Mouse (Mus musculus) T-helper 17 cell (primary cell): Measurements from ENCODE around the gene Polh.

ENCODE experiments used
- in situ Hi-C, 2 experiments: fragments of 300-600 bp; cut with MboI, MseI; formaldehyde crosslinking; loops; 1 replicate in 1 of 2; 2 replicates in 1 of 2; pipeline ENCODE4 v1.15.1; 2025; ENCODE audit warnings: high pct_unique_total_duplicates in 2 of 2

The Polh gene

DNA sequence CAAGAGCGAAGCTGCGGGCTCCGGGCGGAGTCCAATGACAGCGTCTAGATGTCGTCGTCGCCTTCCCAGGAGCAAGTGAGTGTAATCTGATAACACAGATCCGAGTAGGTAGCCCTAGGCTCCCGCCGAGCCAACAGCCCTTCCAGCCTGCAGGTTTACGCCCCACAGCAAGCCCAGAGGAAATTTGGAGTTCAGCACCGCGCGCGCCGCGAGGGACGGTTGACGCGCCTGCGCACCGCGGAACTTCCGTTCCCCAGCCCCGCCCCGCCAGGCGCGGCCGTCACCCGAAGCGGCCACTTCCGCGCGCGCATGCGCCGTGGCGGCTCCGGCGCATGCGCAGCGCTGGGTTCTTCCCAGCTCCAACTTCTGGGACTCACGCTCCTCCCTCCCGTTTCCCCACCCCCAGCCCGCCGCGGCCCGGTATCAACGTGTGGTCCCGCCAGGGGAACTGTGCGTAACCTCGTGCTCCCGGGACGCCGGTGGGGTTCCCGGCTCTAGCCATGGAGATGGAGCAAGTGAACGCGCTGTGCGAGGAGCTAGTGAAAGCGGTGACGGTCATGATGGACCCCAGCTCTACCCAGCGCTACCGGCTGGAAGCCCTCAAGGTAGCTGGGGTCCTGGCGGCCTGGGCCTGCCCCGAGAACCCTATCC lies at the start of gene Polh, which contains the start of gene Xpo5:
Gene Polh, minus strand, starts transcription at position 225 of the 651 bp plus-strand sequence.
Gene Xpo5, plus strand, starts transcription at position 362 of the 651 bp plus-strand sequence.
- in situ Hi-C loops = loop anchor here in 1 of 2 experiments (5.0 kb wide), 1 partner anchor 35 kb away; no protein-coding TSS in a partner anchor

DNA sequence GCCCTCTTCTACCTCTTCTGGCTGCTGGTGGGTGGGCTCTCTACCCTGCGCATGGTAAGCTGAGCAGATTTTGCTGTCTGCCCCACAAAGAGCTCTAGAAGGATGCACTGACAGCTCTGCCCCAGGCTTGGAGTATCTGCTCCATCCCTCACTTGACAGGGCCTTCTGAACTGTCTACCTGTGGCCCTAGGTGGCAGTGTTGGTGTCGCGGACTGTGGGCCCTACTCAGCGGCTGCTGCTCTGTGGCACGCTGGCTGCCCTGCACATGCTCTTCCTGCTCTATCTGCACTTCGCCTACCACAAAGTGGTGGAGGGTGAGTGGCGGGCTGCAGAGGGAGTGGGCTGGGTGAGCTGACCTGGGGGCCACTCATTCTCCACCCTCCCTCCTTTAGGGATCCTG lies 48.7 kb upstream of the Polh start:
- in situ Hi-C loops = no loop called here

DNA sequence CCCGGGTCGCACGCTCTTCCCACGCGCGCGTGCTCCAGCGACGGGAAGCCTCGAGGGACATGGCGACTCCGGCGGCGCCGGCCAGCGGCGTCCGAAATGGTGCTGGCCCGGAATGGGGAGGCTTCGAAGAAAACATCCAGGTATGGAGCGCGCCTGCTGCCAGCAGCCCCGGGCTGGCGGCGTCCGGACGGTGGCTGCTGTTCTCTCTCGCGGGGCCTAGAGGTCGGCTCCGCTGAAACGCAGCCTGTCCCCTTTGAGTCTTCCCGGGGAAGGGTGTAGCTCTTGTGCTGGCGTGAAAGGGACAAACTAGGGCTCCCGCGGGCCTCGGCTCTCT lies 45.7 kb upstream of the Polh start:
- in situ Hi-C loops = loop anchor here in 1 of 2 experiments (25.0 kb wide), 1 partner anchor 714 kb away; no protein-coding TSS in a partner anchor

DNA sequence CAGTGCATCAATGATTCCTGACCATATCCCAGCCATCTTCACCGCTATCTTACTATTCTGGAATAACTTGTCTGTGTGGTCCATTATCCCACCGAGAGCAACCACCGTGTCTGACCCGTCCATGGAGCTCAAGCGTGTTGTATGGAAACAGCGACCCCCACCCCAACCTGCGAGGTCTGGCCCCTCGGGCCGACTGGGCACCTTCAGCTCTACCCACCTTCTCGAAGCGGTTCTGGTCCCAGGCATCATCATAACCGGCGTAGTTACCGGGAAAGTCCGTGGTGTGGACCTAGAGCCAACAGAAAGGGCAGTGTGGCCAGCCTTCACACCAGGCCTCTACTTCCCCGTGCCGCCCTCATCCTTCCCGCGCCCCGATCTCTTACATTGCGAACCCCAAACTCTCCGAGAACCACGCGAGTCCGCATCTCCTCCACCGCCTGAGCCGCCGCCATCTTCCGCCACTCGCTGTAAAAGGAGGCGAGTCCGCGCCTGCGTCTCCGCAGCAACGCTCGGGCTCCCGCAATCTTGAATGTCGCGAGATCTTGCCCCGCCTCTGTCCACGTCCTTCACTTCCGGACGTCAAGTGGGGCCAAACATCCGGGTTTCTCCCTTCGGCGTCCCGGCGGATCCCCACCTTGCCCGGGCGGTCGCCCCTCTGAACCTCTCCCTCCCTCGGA lies 45.2 kb upstream of the Polh start, which contains the start of the genes Polr1c and Yipf3:
Gene Polr1c, minus strand, starts transcription at position 543 of the 677 bp plus-strand sequence.
Gene Yipf3, plus strand, starts transcription at position 569 of the 677 bp plus-strand sequence.
- in situ Hi-C loops = loop anchor here in 1 of 2 experiments (25.0 kb wide), 1 partner anchor 715 kb away; no protein-coding TSS in a partner anchor

DNA sequence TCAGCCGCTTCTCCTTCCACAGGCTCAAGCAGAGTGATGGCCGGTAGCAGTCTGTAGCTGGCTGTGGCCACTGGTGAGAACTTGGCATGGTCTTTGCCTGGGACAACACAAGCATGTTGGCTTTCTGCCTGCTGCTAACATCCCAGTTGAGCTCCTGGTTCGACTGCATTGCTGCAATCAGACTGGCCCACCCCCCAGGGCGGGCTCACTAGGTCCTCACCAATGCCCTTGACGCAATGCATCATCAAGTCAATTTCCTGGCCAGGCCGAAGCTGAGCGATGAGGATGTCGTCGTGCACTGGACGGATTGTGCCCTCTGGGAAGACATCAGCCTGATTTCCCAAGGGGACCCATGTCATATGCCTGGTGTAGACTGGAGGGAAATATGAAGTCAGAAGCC lies 42.1 kb upstream of the Polh start:
- in situ Hi-C loops = loop anchor here in 1 of 2 experiments (25.0 kb wide), 1 partner anchor 718 kb away; no protein-coding TSS in a partner anchor

DNA sequence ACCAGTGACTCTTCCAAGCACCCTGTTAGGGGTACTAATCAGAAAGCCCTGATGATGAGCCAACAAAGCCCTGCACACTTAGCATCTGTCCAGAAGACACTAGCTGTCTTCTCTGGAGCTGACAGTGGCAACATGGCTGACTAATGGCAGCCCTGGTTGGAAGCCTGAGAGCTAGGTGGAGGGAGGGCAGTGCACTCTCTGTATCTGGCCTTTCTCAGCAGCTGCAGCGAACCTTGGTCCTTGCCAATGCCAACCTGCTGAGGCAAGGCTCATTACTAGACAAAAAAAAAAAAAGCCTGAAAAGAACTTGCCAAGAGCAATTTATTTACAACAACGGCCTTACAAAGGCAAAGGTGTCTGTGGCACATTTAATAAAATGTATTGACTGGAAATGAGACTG lies 41.2 kb upstream of the Polh start:
- in situ Hi-C loops = loop anchor here in 1 of 2 experiments (25.0 kb wide), 1 partner anchor 719 kb away; no protein-coding TSS in a partner anchor

DNA sequence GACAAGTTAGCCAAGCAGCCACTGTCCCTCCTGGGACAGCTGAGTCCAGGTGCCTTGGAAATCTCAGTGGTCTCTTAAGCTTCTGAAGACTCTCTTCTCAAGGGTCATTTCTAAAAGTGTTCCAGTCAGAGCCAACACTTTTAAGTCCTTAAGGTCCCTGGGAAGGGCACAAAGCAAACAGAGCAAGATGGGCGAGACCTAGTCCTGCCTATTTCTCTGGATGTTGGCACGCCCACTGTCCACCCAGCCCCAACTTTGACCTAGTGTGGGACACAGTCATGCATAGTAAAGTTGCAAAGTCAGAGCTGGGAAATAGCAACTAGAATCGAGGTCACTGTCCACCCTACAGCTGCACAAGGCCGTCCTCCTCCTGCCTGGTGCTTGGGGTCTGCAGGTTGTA lies 40.5 kb upstream of the Polh start:
- in situ Hi-C loops = loop anchor here in 1 of 2 experiments (25.0 kb wide), 1 partner anchor 719 kb away; no protein-coding TSS in a partner anchor

DNA sequence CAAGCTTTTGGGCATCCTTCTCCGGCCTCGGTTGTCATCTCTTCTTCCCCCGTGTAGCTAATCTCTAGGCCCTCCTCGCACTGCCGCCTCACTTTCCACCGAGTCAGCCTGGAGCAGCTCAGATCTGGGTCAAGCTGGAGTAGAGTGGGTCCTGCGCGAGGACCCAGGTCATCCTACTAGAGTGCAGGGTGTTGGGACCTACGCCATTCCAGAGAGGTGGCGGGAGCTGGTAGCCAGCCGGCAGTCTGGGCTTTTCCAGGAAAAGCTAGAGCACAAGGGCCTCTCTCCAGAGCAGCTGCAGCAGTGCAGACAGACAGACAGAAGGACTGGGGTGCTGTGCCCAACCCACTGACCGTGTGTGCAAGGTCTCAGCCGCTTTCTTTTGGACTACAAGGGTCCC lies 39.8 kb upstream of the Polh start:
- in situ Hi-C loops = loop anchor here in 1 of 2 experiments (25.0 kb wide), 1 partner anchor 720 kb away; no protein-coding TSS in a partner anchor

DNA sequence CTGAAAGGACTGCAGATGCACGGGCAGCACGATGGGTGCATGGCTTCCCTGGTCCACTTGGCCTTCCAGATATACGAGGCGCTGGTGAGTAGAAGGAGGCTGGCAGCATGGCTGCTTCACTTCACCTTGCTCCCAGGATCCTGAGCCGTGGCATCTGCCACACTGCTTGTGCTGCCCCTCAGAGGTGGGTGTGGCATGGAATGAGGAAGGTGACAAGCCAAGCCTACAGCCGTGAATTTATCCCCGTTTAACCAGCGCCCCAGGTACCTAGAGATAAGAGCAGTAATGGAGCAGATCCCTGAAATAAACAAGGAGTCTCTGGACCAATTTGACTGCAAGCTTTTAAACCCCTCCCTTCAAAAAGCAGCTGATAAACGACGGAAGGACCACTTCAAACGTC lies 39.0 kb upstream of the Polh start:
- in situ Hi-C loops = loop anchor here in 1 of 2 experiments (25.0 kb wide), 1 partner anchor 721 kb away; no protein-coding TSS in a partner anchor

DNA sequence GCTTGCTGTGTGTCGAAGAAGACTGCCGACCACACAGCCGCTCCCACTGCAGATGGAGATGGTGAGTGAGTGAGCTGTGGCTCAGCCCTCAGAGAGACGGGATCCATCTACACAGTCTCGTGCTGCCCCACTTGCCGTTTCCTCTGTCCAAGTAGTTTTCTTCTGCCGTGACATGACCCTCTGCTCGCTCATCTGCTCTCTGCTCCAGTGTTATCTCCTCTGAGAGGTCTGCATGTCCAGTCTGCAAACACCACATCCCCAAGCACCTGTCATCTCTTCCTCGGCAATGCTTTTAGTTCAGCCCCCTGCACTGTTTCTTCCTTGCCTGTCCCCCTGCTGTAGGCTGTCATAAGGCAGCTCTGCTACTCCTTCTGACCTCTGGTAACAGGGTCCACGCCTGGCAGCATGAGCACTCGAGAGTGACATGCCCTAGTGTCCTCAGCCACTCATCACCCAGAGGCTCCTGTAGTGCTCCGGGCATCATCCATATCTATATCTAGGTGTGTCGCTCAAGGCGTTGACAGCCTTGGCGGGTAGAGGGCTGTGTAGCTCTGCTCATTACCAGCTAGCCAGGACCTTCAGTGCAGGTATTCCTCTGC lies 37.2 kb upstream of the Polh start:
- in situ Hi-C loops = loop anchor here in 1 of 2 experiments (25.0 kb wide), 1 partner anchor 723 kb away; no protein-coding TSS in a partner anchor

DNA sequence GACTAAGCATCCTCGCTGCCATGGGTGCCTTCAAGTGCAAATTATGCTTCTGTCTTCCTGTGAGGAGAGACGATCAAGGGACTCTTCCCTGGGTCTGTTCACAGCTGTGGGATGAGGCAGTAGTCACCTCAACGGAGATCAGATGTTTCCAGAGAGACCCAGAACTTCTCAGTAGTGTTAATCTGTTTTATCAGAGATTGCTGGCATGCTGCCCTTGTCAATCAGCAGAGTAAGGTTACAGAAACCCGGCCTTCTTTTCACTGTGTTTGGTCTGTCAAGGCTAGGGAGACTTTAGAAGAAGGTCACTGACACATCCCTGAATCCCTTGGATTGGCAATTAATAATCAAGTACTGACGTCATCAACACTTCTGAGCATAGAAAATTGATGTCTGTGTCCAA lies 35.0 kb upstream of the Polh start:
- in situ Hi-C loops = loop anchor here in 1 of 2 experiments (25.0 kb wide), 1 partner anchor 725 kb away; no protein-coding TSS in a partner anchor

DNA sequence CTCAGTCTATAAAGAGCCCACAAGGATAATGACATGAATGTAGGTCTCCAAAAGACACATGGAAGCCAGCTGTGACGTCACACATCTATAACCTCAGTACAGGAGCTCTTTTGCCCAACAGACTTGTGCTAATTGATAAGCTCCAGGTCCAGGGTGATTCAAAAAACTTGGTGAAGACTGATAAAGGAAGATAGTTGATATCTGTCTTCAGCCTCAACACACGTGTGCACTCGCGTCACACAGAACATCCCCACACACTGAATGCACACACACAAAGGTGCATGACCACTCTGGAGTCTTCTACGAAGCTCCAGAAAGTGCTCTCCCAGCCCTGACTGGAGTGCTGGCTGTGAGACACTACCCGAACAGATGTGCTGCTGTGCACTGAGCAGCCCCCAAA lies 34.6 kb upstream of the Polh start:
- in situ Hi-C loops = loop anchor here in 1 of 2 experiments (25.0 kb wide), 1 partner anchor 725 kb away; no protein-coding TSS in a partner anchor

DNA sequence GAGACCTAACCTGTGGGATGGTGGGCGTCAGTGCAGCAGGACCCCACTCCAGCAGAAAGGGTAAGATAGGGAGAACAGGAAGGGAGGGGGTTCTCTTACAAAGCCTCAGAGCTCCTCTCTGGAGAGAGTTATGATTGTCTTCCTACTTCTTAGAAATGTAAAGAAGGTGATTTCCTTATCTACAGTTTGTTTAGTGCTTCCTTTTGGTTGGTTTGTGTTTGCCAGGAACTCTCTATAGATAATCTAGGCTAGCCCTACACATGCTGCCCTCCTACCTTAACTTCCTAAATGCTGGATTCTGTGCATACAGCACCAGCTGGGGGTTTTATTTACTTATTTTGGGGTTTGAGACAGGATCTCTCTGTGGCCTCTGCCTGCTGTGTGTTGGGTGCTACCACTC lies 33.6 kb upstream of the Polh start:
- in situ Hi-C loops = loop anchor here in 1 of 2 experiments (25.0 kb wide), 1 partner anchor 726 kb away; no protein-coding TSS in a partner anchor

DNA sequence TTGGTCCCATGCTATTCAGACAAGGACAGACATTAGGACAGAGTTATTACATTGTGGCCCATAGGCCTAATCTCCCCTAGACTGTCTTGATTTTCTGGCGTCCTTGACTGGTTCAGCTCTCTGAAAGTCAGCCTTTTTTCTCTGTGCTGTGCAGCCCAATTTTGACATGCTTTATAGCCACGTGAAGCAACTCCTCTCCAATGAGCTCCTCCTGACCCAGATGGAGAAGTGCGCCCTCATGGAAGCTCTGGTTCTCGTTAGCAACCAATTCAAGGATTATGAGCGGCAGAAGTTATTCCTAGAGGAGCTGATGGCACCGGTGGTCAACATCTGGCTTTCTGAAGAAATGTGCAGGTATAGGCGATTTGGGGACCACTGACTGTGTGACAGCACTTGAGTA lies 25.1 kb upstream of the Polh start:
- in situ Hi-C loops = loop anchor here (10.0 to 25.0 kb wide), 2 partner anchors 717 to 735 kb away; no protein-coding TSS in a partner anchor

DNA sequence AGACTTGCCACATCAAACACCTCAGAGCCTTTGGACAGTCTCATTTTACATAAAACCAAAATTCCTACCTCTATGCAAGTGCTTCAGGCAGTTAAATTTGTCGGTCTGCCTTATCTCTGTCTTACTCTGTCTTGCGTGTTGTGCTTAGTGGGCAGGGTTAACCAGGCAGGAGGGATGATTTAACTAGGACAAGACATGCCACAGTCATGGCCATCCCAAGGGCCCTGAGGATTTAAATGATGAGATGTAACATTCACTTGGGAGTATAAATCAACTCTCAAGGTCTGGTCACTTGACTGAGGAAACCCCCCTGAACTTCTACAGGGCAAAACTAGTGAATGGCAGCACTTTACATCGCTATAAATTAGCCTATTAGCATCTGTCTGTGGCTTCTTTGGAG lies 19.2 kb upstream of the Polh start:
- in situ Hi-C loops = loop anchor here in 1 of 2 experiments (10.0 kb wide), 1 partner anchor 723 kb away; no protein-coding TSS in a partner anchor

DNA sequence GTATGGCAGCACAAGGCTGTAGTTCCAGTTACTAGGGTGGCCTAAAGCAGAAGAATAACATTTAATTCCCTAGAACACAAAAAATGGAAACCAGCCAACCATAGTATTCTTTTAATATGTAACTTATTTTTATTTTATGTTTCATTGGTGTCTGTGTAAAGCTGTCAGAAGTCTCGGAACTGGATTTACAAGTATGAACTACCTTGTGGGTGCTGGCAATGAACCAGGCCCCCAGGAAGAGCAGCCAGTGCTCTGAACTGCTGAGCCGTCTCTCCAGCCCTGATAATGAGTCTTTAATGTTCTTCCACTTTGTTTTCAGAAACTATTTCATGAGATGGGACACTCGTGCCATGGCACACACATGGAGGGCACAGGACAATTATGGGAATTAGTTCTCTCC lies 8.1 kb upstream of the Polh start:
- in situ Hi-C loops = no loop called here

DNA sequence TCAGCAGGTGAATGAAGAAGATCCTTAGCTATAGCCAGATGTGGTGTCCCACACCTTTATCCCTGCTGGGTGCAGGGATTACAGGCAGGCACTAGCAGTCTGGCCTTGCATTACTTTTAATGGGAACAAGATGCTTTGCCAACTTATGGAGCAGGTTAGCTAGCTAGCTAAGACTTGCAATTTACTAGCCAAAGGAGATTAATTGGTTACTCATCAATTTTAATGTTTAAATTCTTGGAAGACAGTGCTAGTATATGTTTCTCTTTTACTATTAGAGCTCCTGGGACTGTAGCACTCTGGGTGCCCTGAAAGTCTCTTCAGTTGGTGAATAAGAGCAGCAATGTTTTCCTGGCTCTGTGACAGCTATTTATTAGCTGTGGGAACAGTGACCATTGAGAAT lies 4.2 kb upstream of the Polh start:
- in situ Hi-C loops = no loop called here

DNA sequence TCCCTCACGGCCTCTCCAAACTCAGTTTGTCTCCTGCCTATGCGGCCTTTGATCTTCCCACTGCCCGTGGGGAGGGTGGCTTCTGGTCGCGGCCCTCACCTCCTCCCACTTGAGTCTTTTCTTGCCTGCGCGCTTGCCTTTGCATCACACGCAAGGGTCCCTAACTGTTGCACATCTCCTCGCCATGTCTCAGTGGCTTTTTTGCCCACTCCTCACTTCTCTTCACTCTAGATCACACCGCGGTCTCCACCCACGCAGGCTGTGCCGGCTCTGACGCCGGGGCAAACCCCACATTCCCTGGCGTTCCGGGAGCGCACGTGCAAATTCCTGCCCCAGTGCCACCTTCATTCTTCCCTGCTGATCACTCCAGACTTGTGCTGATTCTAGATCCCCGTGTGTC lies 633 bp upstream of the Polh start:
- in situ Hi-C loops = loop anchor here in 1 of 2 experiments (5.0 kb wide), 1 partner anchor 36 kb away; no protein-coding TSS in a partner anchor

DNA sequence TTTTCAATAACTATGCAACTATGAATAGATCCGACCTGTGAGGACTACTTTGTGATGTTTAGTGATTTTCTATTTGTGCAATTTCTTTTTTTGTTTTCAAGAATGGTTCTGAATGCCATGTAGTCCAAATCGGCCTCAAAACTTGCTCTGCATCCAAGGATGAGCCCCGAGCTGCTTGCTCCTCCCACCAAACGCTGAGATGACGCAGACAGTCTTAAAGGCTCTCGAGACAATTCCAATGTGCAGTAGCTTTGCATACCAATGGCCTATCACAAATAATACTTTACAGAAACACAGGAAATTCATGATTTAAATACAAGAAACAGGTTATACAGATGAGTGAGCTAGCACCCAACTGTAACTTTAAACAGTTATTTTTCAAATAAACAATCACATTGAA lies 1.3 kb downstream of the Polh start:
- in situ Hi-C loops = loop anchor here in 1 of 2 experiments (5.0 kb wide), 1 partner anchor 34 kb away; no protein-coding TSS in a partner anchor

DNA sequence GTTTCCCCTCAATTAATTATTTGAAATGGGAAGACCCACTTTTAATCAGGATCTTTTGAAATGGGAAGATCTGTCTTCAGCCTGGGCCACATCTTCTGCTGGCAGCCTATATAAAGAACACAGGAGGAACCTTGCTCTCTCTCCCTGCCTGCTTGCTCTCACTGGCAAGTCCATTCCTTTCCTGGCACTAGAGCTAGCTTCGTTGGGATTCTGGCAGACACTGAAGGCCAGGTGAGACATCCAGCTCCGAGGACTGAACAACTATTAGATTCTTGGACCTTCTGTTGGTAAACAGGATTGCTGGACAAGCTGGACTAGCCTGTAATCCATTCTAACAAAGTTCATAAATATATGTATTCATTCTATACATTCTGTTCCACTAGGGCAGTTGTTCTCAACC lies 13.6 kb downstream of the Polh start:
- in situ Hi-C loops = no loop called here

DNA sequence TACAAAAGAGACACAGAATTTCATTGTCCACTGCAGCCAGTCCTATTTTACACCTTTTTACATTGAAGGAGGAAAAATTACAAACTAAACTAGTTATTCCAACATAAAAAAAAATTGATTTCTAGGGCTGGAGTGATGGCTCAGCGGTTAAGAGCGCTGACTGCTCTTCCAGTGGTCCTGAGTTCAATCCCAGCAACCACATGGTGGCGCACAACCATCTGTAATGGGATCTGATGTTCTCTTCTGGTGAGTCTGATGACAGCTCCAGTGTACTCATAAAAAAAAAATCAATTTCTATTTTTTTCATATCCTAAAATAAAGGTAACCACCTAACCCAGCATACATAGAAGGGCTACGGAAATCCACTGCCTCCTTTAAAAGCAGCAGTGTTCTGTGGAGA lies 20.2 kb downstream of the Polh start:
- in situ Hi-C loops = no loop called here
